Mouse (Mus musculus) Patski (cell line): ENCODE data around the gene Cgn. TPM values are rescaled to one million over a fixed set of nuclear protein-coding genes. Genes with fewer than 3 reads are reported as not detected.
"Not testable (repeated sequence)": the region's sequence is repeated elsewhere in the genome, so short reads cannot be mapped to it uniquely, and the experiment has no call there.

Experiments used
- ATAC-seq: fragments of 100-300 bp; one replicate; pipeline ENCODE4 v1.8.0; 2021
- CTCF ChIA-PET: fragments of 350-600 bp; sonication (Branson Sonifier 250); formaldehyde crosslinking; loops from one replicate; lab custom pipeline; 2022; ENCODE audit warnings: inconsistent platforms; lab: Charles Lee
- POLR2A ChIA-PET: fragments of 350-600 bp; sonication (Branson Sonifier 250); formaldehyde crosslinking; loops from one replicate; lab custom pipeline; 2022; ENCODE audit warnings: antibody characterized with exemption, inconsistent platforms; lab: Charles Lee
- DNase-seq: peaks from one replicate; pipeline ENCODE4 v3.0.0-alpha.2; 2011; ENCODE audit warnings: low read depth, low spot score
- H3K27me3 ChIP-seq: fragments of 371-371 bp; one replicate; pipeline ENCODE4 v1.5.1; 2021
- CTCF ChIP-seq: fragments of 100-300 bp; IDR thresholded peaks from one replicate; pipeline ENCODE4 v1.5.1; 2021
- in situ Hi-C: fragments of 300-500 bp; cut with MboI; formaldehyde crosslinking; loops from 3 replicates; pipeline ENCODE4 v1.11.1; 2018; ENCODE audit warnings: low pct_unique_long_range_greater_than_20kb, mixed read lengths
- polyA plus RNA-seq: library from polyadenylated mRNA; unstranded; gene quantifications from one replicate; pipeline ENCODE4 v1.2.3, GENCODE M21; 2021

Gene Cgn
- polyA plus RNA-seq, 1 experiment from 2014 or later = 6.8 TPM

- POLR2A ChIA-PET = interaction anchor here (0.5 to 1.3 kb wide), 2 partner anchors 9 to 241 kb away, joined by 3 read pairs; no protein-coding TSS in a partner anchor
- no peak for TF ChIP-seq CTCF
- no peaks in the 10 kb centered on the region for H3K27me3 ChIP-seq
- ATAC-seq = no peak
- in situ Hi-C loops = no loop called here
- no peak for DNase-seq
- CTCF ChIA-PET = interaction anchor here (1.0 to 1.4 kb wide), 3 partner anchors 8 to 11 kb away, joined by 3 read pairs; no protein-coding TSS in a partner anchor
These were observed 10.4 kb downstream of the Cgn start for GRCm38 (mm10) chr3:94775886-94776285.

- ChIA-PET CTCF (no interaction called here), POLR2A (no interaction called here)
- DNase-seq (no peak), ATAC-seq (no peak)
- no peaks in the 10 kb centered on the region for H3K27me3 ChIP-seq
- TF ChIP-seq CTCF = no peak
- in situ Hi-C loops = no loop called here
These were observed 12.3 kb downstream of the Cgn start for GRCm38 (mm10) chr3:94774039-94774438.

- POLR2A ChIA-PET, DNase-seq, H3K27me3 ChIP-seq, ATAC-seq, in situ Hi-C loops: not testable (repeated sequence)
- CTCF ChIA-PET = interaction anchor here (1.0 kb wide), 1 partner anchor 149 kb away, joined by 3 read pairs; no protein-coding TSS in a partner anchor
These were observed 20.8 kb downstream of the Cgn start for GRCm38 (mm10) chr3:94765456-94765855.

- POLR2A ChIA-PET = interaction anchor here (0.7 kb wide), 1 partner anchor 335 kb away, joined by 5 read pairs; no protein-coding TSS in a partner anchor
- peak; percentile 58 for TF ChIP-seq CTCF
- ATAC-seq = peak; percentile 27
These were observed 21.6 kb downstream of the Cgn start for GRCm38 (mm10) chr3:94764545-94765292.

GRCm38 (mm10) chr3:94758427-94758826 lies 27.9 kb downstream of the Cgn start:
- in situ Hi-C loops = loop anchor here (5.0 kb wide), 1 partner anchor 101 kb away; the partner anchor contains the start of gene Tuft1
- H3K27me3 ChIP-seq, DNase-seq, POLR2A ChIA-PET, CTCF ChIA-PET: not testable (repeated sequence)
- peak; percentile 68 for ATAC-seq

More at GRCm38 (mm10) chr3:94764545-94765292, 21.6 kb downstream of the Cgn start:
- CTCF ChIA-PET = interaction anchor here (1.0 to 1.1 kb wide), 2 partner anchors 11 to 149 kb away, joined by 3 read pairs; no protein-coding TSS in a partner anchor
- in situ Hi-C loops, DNase-seq, H3K27me3 ChIP-seq: not testable (repeated sequence)

- H3K27me3 ChIP-seq, DNase-seq, CTCF ChIA-PET, POLR2A ChIA-PET: not testable (repeated sequence)
- in situ Hi-C loops = loop anchor here (5.0 kb wide), 1 partner anchor 101 kb away; the partner anchor contains the start of gene Tuft1
- ATAC-seq = peak; percentile 81
These were observed 28.3 kb downstream of the Cgn start for GRCm38 (mm10) chr3:94758056-94758409.

- CTCF ChIA-PET, DNase-seq, H3K27me3 ChIP-seq: not testable (repeated sequence)
- in situ Hi-C loops = loop anchor here (5.0 kb wide), 1 partner anchor 100 kb away; the partner anchor contains the start of gene Tuft1
- ATAC-seq = peak; percentile 15
- POLR2A ChIA-PET = interaction anchor here (0.7 kb wide), 1 partner anchor 100 kb away, joined by 6 read pairs; no protein-coding TSS in a partner anchor
These were observed 28.8 kb downstream of the Cgn start for GRCm38 (mm10) chr3:94757251-94758055.

GRCm38 (mm10) chr3:94745691-94746090 lies 40.6 kb downstream of the Cgn start:
- CTCF ChIA-PET = no interaction called here
- no peaks in the 10 kb centered on the region for H3K27me3 ChIP-seq
- TF ChIP-seq CTCF = no peak
- DNase-seq (no peak), ATAC-seq (no peak)
- in situ Hi-C loops = no loop called here
- POLR2A ChIA-PET = no interaction called here

GRCm38 (mm10) chr3:94723637-94724036 lies 62.7 kb downstream of the Cgn start:
- H3K27me3 ChIP-seq, POLR2A ChIA-PET, DNase-seq: not testable (repeated sequence)
- CTCF ChIA-PET = interaction anchor here (0.7 to 1.6 kb wide), 9 partner anchors 109 to 357 kb away, joined by 3 to 6 read pairs (median 3); no protein-coding TSS in a partner anchor
- in situ Hi-C loops = loop anchor here (5.0 kb wide), 1 partner anchor 86 kb away; no protein-coding TSS in a partner anchor
- TF ChIP-seq CTCF = peak; percentile 64
- ATAC-seq = peak; percentile 69

GRCm38 (mm10) chr3:94718253-94718652 lies 68.0 kb downstream of the Cgn start:
- CTCF ChIA-PET, in situ Hi-C loops, POLR2A ChIA-PET, DNase-seq, H3K27me3 ChIP-seq: not testable (repeated sequence)
- peak; percentile 97 for ATAC-seq

GRCm38 (mm10) chr3:94713424-94713823 lies 72.9 kb downstream of the Cgn start:
- H3K27me3 ChIP-seq, ATAC-seq, DNase-seq, in situ Hi-C loops, CTCF ChIA-PET, POLR2A ChIA-PET: not testable (repeated sequence)

GRCm38 (mm10) chr3:94710591-94710990 lies 75.7 kb downstream of the Cgn start:
- CTCF ChIA-PET, H3K27me3 ChIP-seq, ATAC-seq, in situ Hi-C loops, POLR2A ChIA-PET, DNase-seq: not testable (repeated sequence)
